Mouse (Mus musculus) testis, adult 2 months (tissue): ENCODE results near the gene Ddb1. TPM values are rescaled to one million over a fixed set of nuclear protein-coding genes. Genes with fewer than 3 reads are reported as not detected.

Experiments
- H3K27ac ChIP-seq: fragments of 200-500 bp; 2 replicates; pipeline ENCODE4 v1.5.1; 2012; ENCODE audit warnings: low read depth, low read length; ENCODE audit not compliant: control insufficient read depth, insufficient read depth
- H3K27me3 ChIP-seq: fragments of 200-500 bp; 2 replicates; pipeline ENCODE4 v1.6.1; 2012; ENCODE audit warnings: mild to moderate bottlenecking, low read length, moderate library complexity; ENCODE audit not compliant: control insufficient read depth, insufficient read depth
- H3K36me3 ChIP-seq: fragments of 200-500 bp; 2 replicates; pipeline ENCODE4 v1.6.1; 2012; ENCODE audit warnings: mild to moderate bottlenecking, low read length; ENCODE audit not compliant: control insufficient read depth, insufficient read depth
- H3K4me1 ChIP-seq: fragments of 200-500 bp; 2 replicates; pipeline ENCODE4 v1.6.1; 2012; ENCODE audit warnings: low read length; ENCODE audit not compliant: control insufficient read depth, insufficient read depth
- H3K4me3 ChIP-seq: fragments of 200-500 bp; 2 replicates; pipeline ENCODE4 v1.5.1; 2012; ENCODE audit warnings: low read depth, mild to moderate bottlenecking, low read length, moderate library complexity, mixed read lengths; ENCODE audit not compliant: control insufficient read depth
- CTCF ChIP-seq: fragments of 200-500 bp; IDR thresholded peaks from 2 replicates; pipeline ENCODE4 v1.5.1; 2012; ENCODE audit warnings: low read depth, mild to moderate bottlenecking, inconsistent platforms, low read length, moderate library complexity; ENCODE audit not compliant: control insufficient read depth, insufficient read depth, insufficient replicate concordance
- POLR2A ChIP-seq: fragments of 200-500 bp; IDR thresholded peaks from 2 replicates; pipeline ENCODE4 v1.6.1; 2012; ENCODE audit warnings: low read depth, mild to moderate bottlenecking, inconsistent platforms, low read length, moderate library complexity; ENCODE audit not compliant: control insufficient read depth
- polyA plus RNA-seq: library from polyadenylated mRNA; depleted of rRNA; stranded (reverse); fragments of >200 nt; gene quantifications from 2 replicates; pipeline ENCODE4 v1.2.3, GENCODE M21; 2012

Gene Ddb1
- polyA plus RNA-seq, 1 experiment: 95.5 TPM

DNA sequence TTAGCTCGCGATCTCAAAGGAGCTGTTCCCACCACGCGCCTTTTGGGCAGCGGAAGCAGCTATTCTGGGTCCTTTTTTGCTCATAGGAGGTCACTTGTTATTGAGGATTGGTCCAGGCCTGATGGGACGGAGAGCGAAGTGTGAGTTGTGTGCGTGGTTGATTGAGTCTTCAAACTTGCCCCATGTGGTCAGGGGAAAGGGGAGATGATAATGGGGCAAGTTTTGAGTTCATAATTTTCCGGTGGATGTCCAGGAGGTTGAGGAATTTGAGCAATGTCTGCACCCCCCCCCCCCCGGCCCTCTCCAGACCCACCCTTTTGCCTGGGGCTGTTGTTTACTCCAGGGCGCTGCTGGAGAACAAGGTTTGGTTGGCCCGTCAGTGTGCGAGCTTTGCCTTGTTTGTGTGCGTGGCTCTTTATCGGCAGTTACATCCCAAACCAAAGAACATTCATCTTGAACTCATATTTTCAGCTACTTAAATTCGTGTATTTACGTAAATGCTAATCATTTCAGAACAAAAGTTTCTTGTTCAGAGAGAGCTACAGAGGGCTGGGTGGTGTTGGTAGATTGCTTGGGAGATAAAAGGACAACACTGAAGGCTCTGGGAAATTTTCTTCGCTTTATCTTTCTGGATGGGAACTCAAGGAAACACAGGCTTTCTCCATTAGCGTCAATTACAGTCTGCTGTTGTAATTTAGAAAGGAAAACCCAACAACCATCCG is 935 bp downstream of the Ddb1 start:
- H3K27ac ChIP-seq: peak overlapping the region; percentile 96
- peaks cover 16% of the 10 kb centered on the region for H3K4me1 ChIP-seq
- no peaks in the 10 kb centered on the region for H3K27me3 ChIP-seq
- peaks cover 11% of the 10 kb centered on the region for H3K36me3 ChIP-seq
- peak overlapping the region; percentile 100 for H3K4me3 ChIP-seq
- TF ChIP-seq POLR2A (no peak), CTCF (no peak)

- Histone ChIP-seq H3K4me3 (no peak overlapping the region), H3K27me3 (no peaks in the 10 kb centered on the region), H3K4me1 (peaks cover 13% of the 10 kb centered on the region), H3K36me3 (peaks cover 9% of the 10 kb centered on the region), H3K27ac (no peak overlapping the region)
- no peak for TF ChIP-seq CTCF
- TF ChIP-seq POLR2A: no peak
Measured at GRCm38 (mm10) chr19:10608573-10609240, 3.6 kb downstream of the Ddb1 start.

GRCm38 (mm10) chr19:10634106-10634871 is 29.2 kb downstream of the Ddb1 start, which contains the start of gene Vwce:
TSS of gene Vwce (plus strand) at chr19:10634213.
- H3K27me3 ChIP-seq: no peaks in the 10 kb centered on the region
- H3K4me3 ChIP-seq: peak within 1 kb of the TSS; percentile 31
- TF ChIP-seq POLR2A: no peak
- TF ChIP-seq CTCF: peak; percentile 20; the same call in 1 of the 2 replicates
- no peak within 1 kb of the TSS for H3K27ac ChIP-seq
- no peaks in the 10 kb centered on the region; the same call in 1 of the 2 replicates for H3K36me3 ChIP-seq
- H3K4me1 ChIP-seq: peaks cover 8% of the 10 kb centered on the region

DNA sequence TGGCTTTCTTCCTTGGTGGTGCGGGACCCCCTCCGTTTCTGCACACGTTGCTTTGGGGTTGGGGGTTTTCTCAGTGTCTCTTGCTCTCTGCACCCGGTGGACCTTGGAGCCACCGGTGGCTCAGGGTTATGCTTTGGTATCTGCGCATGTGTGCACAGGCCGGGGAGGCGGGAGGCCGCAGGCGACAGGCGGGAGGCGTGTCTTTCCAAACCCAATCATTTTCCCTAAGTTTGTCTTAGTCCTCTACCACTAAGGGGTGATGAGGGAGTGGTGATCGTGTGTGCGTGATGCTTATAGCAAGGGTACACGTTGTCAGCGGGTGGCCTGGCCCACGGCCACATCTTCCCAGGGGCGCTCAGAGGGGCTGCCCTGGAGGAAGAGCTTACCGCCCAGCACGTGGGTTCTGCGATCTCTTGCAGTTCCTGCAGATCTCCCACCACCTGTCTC is 29.8 kb downstream of the Ddb1 start:
- no peak overlapping the region for H3K27ac ChIP-seq
- H3K4me3 ChIP-seq: peak overlapping the region; percentile 17
- TF ChIP-seq CTCF (no peak), POLR2A (no peak)

DNA sequence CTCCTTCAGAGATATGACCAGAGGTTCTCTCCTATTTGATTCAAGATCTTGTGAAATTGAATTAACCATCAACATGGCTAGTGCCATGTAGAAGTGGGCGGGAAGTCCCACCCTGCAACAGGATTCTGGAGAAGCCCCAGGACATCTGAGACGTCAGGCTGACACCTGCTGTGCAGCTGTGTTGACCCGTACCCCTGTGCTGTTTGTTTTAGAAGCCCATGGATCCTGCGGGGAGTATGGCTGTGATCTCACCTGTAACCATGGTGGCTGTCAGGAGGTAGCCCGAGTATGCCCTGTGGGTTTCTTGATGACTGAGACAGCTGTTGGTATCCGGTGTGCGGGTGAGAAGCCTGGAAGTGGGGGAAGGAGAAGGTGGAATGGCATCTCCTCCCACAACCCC is 32.7 kb downstream of the Ddb1 start:
- TF ChIP-seq POLR2A (no peak), CTCF (no peak)

More for the DNA sequence above, 29.8 kb downstream of the Ddb1 start:
- peaks cover 8% of the 10 kb centered on the region for H3K4me1 ChIP-seq
- H3K36me3 ChIP-seq: no peaks in the 10 kb centered on the region
- no peaks in the 10 kb centered on the region for H3K27me3 ChIP-seq

GRCm38 (mm10) chr19:10640080-10640479 is 35.0 kb downstream of the Ddb1 start:
- Histone ChIP-seq H3K36me3 (no peaks in the 10 kb centered on the region), H3K4me1 (peaks cover 1% of the 10 kb centered on the region), H3K27ac (no peak overlapping the region), H3K27me3 (no peaks in the 10 kb centered on the region), H3K4me3 (no peak overlapping the region)
- TF ChIP-seq CTCF (no peak), POLR2A (no peak)

More for the DNA sequence above, 32.7 kb downstream of the Ddb1 start:
- Histone ChIP-seq H3K4me1 (peaks cover 8% of the 10 kb centered on the region), H3K36me3 (no peaks in the 10 kb centered on the region), H3K27me3 (no peaks in the 10 kb centered on the region), H3K4me3 (no peak overlapping the region), H3K27ac (no peak overlapping the region)

DNA sequence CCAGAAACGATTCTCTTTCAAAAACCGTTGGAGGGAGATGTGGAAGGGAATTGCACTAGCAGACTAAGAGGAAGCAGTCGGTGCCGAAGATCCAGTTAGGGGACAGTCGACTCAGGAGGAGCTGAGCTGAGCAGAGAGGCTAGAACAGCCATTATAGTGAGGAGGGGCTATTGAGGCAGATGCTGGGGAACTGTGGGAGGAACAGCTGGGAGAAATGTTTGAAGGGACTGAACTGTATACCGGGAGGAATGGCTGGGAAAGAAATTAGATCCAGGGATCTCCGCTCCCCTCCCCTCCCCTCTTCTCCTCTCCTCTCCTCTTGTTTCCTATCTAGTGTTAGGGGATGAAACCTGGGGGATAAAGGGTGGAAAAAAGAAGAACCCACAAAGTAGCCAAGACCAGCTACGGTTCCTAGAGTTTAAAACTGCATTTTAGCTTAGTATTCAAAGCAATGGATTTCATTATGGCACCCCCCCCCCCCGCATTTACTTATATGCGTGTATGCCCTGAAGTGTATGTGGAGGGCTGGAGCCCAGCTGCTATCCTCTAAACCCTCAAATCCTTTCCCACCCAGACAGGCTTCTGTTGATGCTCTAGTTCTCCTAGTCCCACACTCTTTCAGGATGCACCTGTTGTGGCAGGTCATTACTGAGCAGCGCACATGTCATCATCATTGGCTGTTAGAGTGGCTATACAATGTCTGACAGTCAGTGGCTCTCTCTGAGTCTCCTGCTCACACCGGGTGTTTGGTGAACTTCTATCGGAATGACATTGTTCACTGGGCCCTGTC is 35.7 kb downstream of the Ddb1 start:
- no peak overlapping the region for H3K4me3 ChIP-seq
- no peak for TF ChIP-seq POLR2A
- no peak for TF ChIP-seq CTCF
- H3K27ac ChIP-seq: no peak overlapping the region
- H3K27me3 ChIP-seq: no peaks in the 10 kb centered on the region
- no peaks in the 10 kb centered on the region; the same call in 1 of the 2 replicates for H3K4me1 ChIP-seq
- no peaks in the 10 kb centered on the region for H3K36me3 ChIP-seq
